Mouse (Mus musculus): ENCODE measurements around the gene Tirap. TPM values are rescaled to one million over a fixed set of nuclear protein-coding genes. Genes with fewer than 3 reads are reported as not detected.

The Tirap gene
- 12.6 and 13.9 TPM in 2 replicates for polyA plus RNA-seq (2015; fragmentation: Nextera tagmentation; extraction: Ambion mirVana)

DNA sequence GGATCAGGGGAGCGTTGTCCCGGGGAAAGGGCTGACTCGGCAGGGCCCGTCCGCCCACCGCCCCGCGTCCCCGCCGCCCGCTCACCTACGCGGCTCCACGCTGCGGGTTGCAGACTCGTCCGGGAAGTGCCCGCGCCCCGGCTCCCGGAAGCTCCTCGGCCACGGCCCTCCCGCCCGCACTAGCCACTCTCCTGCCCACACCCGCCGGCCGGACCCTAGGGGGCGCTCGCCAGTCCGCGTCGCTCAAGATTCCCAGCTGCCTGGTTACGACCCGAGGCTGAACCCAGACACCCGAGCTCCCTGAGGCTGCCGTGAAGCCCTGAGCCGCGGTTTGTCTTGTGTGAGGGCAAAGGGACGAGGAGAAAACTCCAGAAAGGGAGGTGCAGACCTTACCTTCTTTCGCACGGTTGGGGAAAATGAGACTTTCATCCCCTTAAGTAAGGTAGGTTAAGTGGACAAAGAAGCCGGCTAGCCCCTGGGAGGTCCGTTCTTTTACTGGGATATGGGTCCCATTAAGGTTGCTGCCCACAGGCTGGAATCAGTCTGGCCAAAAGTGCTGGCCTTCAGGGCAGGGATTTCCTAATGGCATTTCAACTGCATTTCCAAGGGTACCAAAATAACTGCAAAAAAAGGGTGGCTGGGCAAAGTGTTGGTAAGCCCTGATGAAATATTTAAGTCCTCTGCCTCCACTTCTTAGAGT, at the start of gene Tirap, which contains the start of gene Srpr:
TSS of gene Tirap (minus strand) at position 520 of the 700 bp plus-strand sequence.
TSS of gene Srpr (plus strand) at position 404 of the 700 bp plus-strand sequence.
- H3K9ac ChIP-seq (ENCODE audit: low read length): peak within 1 kb of the TSS; percentile 86
- peak; percentile 97 for ATAC-seq (ENCODE audit: low FRiP score, low TSS enrichment)
- peak; percentile 95 for DNase-seq (ENCODE audit: low spot score)
- TF ChIP-seq CTCF (IDR thresholded peaks at IDR 0.05; ENCODE audit: low read depth) (peak; percentile 88), EP300 (optimal IDR thresholded peaks at IDR 0.05) (no peak)
- H3K4me1 ChIP-seq (replicated peaks; ENCODE audit: control insufficient read depth, insufficient read depth): no peaks in the 10 kb centered on the region
- no peaks in the 10 kb centered on the region for H3K9me3 ChIP-seq (ENCODE audit: control insufficient read depth, low read length)
- peak within 1 kb of the TSS; percentile 94 for H3K27ac ChIP-seq (replicated peaks)
- H3K4me3 ChIP-seq (ENCODE audit: low read depth, low read length): peak within 1 kb of the TSS; percentile 72
- H3K36me3 ChIP-seq (ENCODE audit: control insufficient read depth, insufficient read depth, low read length): no peaks in the 10 kb centered on the region
- H3K27me3 ChIP-seq (ENCODE audit: control insufficient read depth, insufficient read depth, low read length): no peaks in the 10 kb centered on the region
- WGBS: under 1% methylated on average over 35 of the region's 44 CpGs
- H3K4me2 ChIP-seq (replicated peaks; ENCODE audit: low read depth): peak within 1 kb of the TSS; percentile 85

- no peak overlapping the region for H3K27ac ChIP-seq (replicated peaks)
- no peak for DNase-seq (ENCODE audit: low spot score)
- H3K4me2 ChIP-seq (replicated peaks; ENCODE audit: low read depth): no peak overlapping the region
- TF ChIP-seq CTCF (IDR thresholded peaks at IDR 0.05; ENCODE audit: low read depth) (no peak), EP300 (optimal IDR thresholded peaks at IDR 0.05) (no peak)
- no peak for ATAC-seq (ENCODE audit: low FRiP score, low TSS enrichment)
- no peaks in the 10 kb centered on the region for H3K9me3 ChIP-seq (ENCODE audit: control insufficient read depth, low read length)
- H3K27me3 ChIP-seq (ENCODE audit: control insufficient read depth, insufficient read depth, low read length): no peaks in the 10 kb centered on the region
- H3K36me3 ChIP-seq (ENCODE audit: control insufficient read depth, insufficient read depth, low read length): no peaks in the 10 kb centered on the region
- H3K4me1 ChIP-seq (replicated peaks; ENCODE audit: control insufficient read depth, insufficient read depth): no peaks in the 10 kb centered on the region
- no peak overlapping the region for H3K9ac ChIP-seq (ENCODE audit: low read length)
- H3K4me3 ChIP-seq (ENCODE audit: low read depth, low read length): no peak overlapping the region
Observed at GRCm38 (mm10) chr9:35249476-35249875, 49.4 kb upstream of the Tirap start.

- no peak overlapping the region for H3K9ac ChIP-seq (ENCODE audit: low read length)
- DNase-seq (ENCODE audit: low spot score): no peak
- H3K27me3 ChIP-seq (ENCODE audit: control insufficient read depth, insufficient read depth, low read length): no peaks in the 10 kb centered on the region
- no peaks in the 10 kb centered on the region for H3K9me3 ChIP-seq (ENCODE audit: control insufficient read depth, low read length)
- no peaks in the 10 kb centered on the region for H3K36me3 ChIP-seq (ENCODE audit: control insufficient read depth, insufficient read depth, low read length)
- peak overlapping the region; percentile 45; the same call in 1 of the 2 replicates for H3K27ac ChIP-seq (replicated peaks)
- no peak for ATAC-seq (ENCODE audit: low FRiP score, low TSS enrichment)
- H3K4me1 ChIP-seq (replicated peaks; ENCODE audit: control insufficient read depth, insufficient read depth): no peaks in the 10 kb centered on the region
- H3K4me2 ChIP-seq (replicated peaks; ENCODE audit: low read depth): no peak overlapping the region
- WGBS: 64% methylated on average over 2 of the region's 2 CpGs
- no peak for TF ChIP-seq CTCF (IDR thresholded peaks at IDR 0.05; ENCODE audit: low read depth)
- TF ChIP-seq EP300 (optimal IDR thresholded peaks at IDR 0.05): no peak
- no peak overlapping the region for H3K4me3 ChIP-seq (ENCODE audit: low read depth, low read length)
Observed at GRCm38 (mm10) chr9:35247405-35247804, 47.3 kb upstream of the Tirap start.

GRCm38 (mm10) chr9:35239734-35240133, 39.6 kb upstream of the Tirap start:
- Histone ChIP-seq H3K4me3 (ENCODE audit: low read depth, low read length) (no peak overlapping the region), H3K27me3 (ENCODE audit: control insufficient read depth, insufficient read depth, low read length) (no peaks in the 10 kb centered on the region), H3K4me2 (replicated peaks; ENCODE audit: low read depth) (no peak overlapping the region), H3K9ac (ENCODE audit: low read length) (no peak overlapping the region), H3K9me3 (ENCODE audit: control insufficient read depth, low read length) (no peaks in the 10 kb centered on the region), H3K36me3 (ENCODE audit: control insufficient read depth, insufficient read depth, low read length) (no peaks in the 10 kb centered on the region), H3K27ac (replicated peaks) (no peak overlapping the region), H3K4me1 (replicated peaks; ENCODE audit: control insufficient read depth, insufficient read depth) (no peaks in the 10 kb centered on the region)
- ATAC-seq (ENCODE audit: low FRiP score, low TSS enrichment) (no peak), DNase-seq (ENCODE audit: low spot score) (no peak)
- WGBS: 61% methylated on average over 1 of the region's 1 CpGs
- TF ChIP-seq CTCF (IDR thresholded peaks at IDR 0.05; ENCODE audit: low read depth): peak; percentile 38
- no peak for TF ChIP-seq EP300 (optimal IDR thresholded peaks at IDR 0.05)

DNA sequence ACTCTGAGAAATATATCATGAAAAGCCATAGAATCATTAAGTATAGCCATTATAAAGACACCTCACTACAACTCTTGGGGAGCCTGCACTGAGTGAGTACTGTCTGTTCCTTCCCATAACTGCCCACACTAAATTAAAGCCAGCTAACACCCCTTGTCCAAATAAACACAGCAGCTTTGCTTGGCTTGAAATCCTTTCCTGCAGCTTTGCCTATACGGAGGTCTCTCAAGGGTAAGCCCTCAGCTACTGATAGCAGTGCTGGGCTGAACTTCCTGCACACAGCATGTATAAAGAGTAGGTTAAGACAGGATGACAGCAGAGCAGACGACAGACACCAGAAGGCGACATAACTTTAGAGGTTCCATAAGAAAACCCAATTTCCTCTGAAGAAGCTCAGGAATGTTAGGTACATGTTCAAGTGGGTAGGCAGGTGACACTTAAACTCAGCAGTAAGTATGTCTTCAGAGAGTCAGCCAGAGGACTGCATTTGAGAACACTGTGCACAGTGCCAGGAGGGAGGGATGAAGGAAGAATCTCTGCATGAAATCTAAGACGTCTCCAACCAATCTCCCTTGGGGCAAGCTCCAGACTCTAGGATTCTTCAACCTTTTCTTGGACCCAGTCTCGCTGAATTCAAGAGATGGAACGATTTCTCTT, 39.0 kb upstream of the Tirap start:
- ATAC-seq (ENCODE audit: low FRiP score, low TSS enrichment): no peak
- Histone ChIP-seq H3K4me2 (replicated peaks; ENCODE audit: low read depth) (no peak overlapping the region), H3K4me1 (replicated peaks; ENCODE audit: control insufficient read depth, insufficient read depth) (no peaks in the 10 kb centered on the region), H3K9me3 (ENCODE audit: control insufficient read depth, low read length) (no peaks in the 10 kb centered on the region), H3K9ac (ENCODE audit: low read length) (no peak overlapping the region), H3K27me3 (ENCODE audit: control insufficient read depth, insufficient read depth, low read length) (no peaks in the 10 kb centered on the region), H3K27ac (replicated peaks) (no peak overlapping the region), H3K36me3 (ENCODE audit: control insufficient read depth, insufficient read depth, low read length) (no peaks in the 10 kb centered on the region), H3K4me3 (ENCODE audit: low read depth, low read length) (no peak overlapping the region)
- WGBS: 59% methylated on average over 6 of the region's 6 CpGs
- no peak for DNase-seq (ENCODE audit: low spot score)
- TF ChIP-seq CTCF (IDR thresholded peaks at IDR 0.05; ENCODE audit: low read depth): no peak
- no peak for TF ChIP-seq EP300 (optimal IDR thresholded peaks at IDR 0.05)

- Histone ChIP-seq H3K36me3 (ENCODE audit: control insufficient read depth, insufficient read depth, low read length) (no peaks in the 10 kb centered on the region), H3K4me1 (replicated peaks; ENCODE audit: control insufficient read depth, insufficient read depth) (no peaks in the 10 kb centered on the region), H3K4me3 (ENCODE audit: low read depth, low read length) (no peak overlapping the region), H3K4me2 (replicated peaks; ENCODE audit: low read depth) (no peak overlapping the region), H3K27ac (replicated peaks) (no peak overlapping the region), H3K9me3 (ENCODE audit: control insufficient read depth, low read length) (no peaks in the 10 kb centered on the region), H3K9ac (ENCODE audit: low read length) (no peak overlapping the region), H3K27me3 (ENCODE audit: control insufficient read depth, insufficient read depth, low read length) (no peaks in the 10 kb centered on the region)
- TF ChIP-seq CTCF (IDR thresholded peaks at IDR 0.05; ENCODE audit: low read depth) (no peak), EP300 (optimal IDR thresholded peaks at IDR 0.05) (no peak)
- no peak for DNase-seq (ENCODE audit: low spot score)
- WGBS: 94% methylated on average over 1 of the region's 1 CpGs
- no peak for ATAC-seq (ENCODE audit: low FRiP score, low TSS enrichment)
Observed at GRCm38 (mm10) chr9:35238371-35238770, 38.3 kb upstream of the Tirap start.

All from stomach, postnatal 0 days (tissue).